Mouse (Mus musculus) heart, embryonic 14.5 days (tissue): ENCODE results near the gene Zbtb46. TPM values are rescaled to one million over a fixed set of nuclear protein-coding genes. Genes with fewer than 3 reads are reported as not detected.

Experiments
- ATAC-seq: fragments of 200-750 bp; cut with Nextera tagmentation; 2 replicates; pipeline ENCODE4 v1.8.0; 2017; ENCODE audit warnings: low read depth, moderate TSS enrichment; ENCODE audit not compliant: insufficient number of reproducible peaks, insufficient read depth, low FRiP score
- H3K27ac ChIP-seq, 2 experiments: fragments of 200-500 bp in 1 of 2; fragments of 300-500 bp in 1 of 2; sonication (generic) in 1 of 2; replicated peaks in 1 of 2; 2 replicates each; pipeline ENCODE4 v1.5.1; 2012 to 2014; ENCODE audit warnings: low read depth in 2 of 2, low read length in 2 of 2, control low read depth in 1 of 2, mild to moderate bottlenecking in 1 of 2, mixed read lengths in 1 of 2; ENCODE audit not compliant: control insufficient read depth in 1 of 2, insufficient read depth in 1 of 2
- H3K27me3 ChIP-seq: fragments of 300-500 bp; sonication (generic); 2 replicates; pipeline ENCODE4 v1.6.1; 2014; ENCODE audit warnings: mild to moderate bottlenecking, low read length, control low read depth; ENCODE audit not compliant: control insufficient read depth, insufficient read depth
- H3K36me3 ChIP-seq: fragments of 300-500 bp; sonication (generic); 2 replicates; pipeline ENCODE4 v1.6.1; 2014; ENCODE audit warnings: mild to moderate bottlenecking, control low read depth, low read length, mixed read lengths; ENCODE audit not compliant: control insufficient read depth, insufficient read depth
- H3K4me1 ChIP-seq, 2 experiments: fragments of 200-500 bp in 1 of 2; fragments of 300-500 bp in 1 of 2; sonication (generic) in 1 of 2; 2 replicates each; pipeline ENCODE4 v1.6.1; 2012 to 2014; ENCODE audit warnings: low read length in 2 of 2, control low read depth in 1 of 2, mixed read lengths in 1 of 2; ENCODE audit not compliant: control insufficient read depth in 2 of 2, insufficient read depth in 2 of 2
- H3K4me2 ChIP-seq: fragments of 300-500 bp; sonication (generic); 2 replicates; pipeline ENCODE4 v1.6.1; 2014; ENCODE audit warnings: mild to moderate bottlenecking, low read length
- H3K4me3 ChIP-seq, 2 experiments: fragments of 200-500 bp in 1 of 2; fragments of 300-500 bp in 1 of 2; sonication (generic) in 1 of 2; 2 replicates each; pipeline ENCODE4 v1.5.1; 2012 to 2014; ENCODE audit warnings: low read length in 2 of 2, mild to moderate bottlenecking in 2 of 2, control low read depth in 1 of 2, low read depth in 1 of 2, moderate library complexity in 1 of 2; ENCODE audit not compliant: control insufficient read depth in 1 of 2, insufficient read depth in 1 of 2
- H3K9ac ChIP-seq: fragments of 300-500 bp; sonication (generic); 2 replicates; pipeline ENCODE4 v1.6.1; 2014; ENCODE audit warnings: mild to moderate bottlenecking, low read length
- H3K9me3 ChIP-seq: fragments of 300-500 bp; sonication (generic); 2 replicates; pipeline ENCODE4 v1.6.1; 2016; ENCODE audit warnings: low read length, control low read depth; ENCODE audit not compliant: control insufficient read depth
- WGBS: fragments of 180-500 bp; shearing (Covaris S2); extraction: QIAGEN DNeasy Blood & Tissue Kit; methylation state at CpG from one replicate; pipeline ENCODE4 v1.1.7; 2014; 5-methylcytosine and 5-hydroxymethylcytosine counted together
- polyA plus RNA-seq: library from polyadenylated mRNA; unstranded; fragments of >200 nt; fragmentation: Nextera tagmentation; extraction: Ambion mirVana; gene quantifications from 2 replicates; pipeline ENCODE4 v1.2.1, GENCODE M21; 2014

Gene Zbtb46
- polyA plus RNA-seq, 1 experiment from 2014 or later = 8.8 TPM

DNA sequence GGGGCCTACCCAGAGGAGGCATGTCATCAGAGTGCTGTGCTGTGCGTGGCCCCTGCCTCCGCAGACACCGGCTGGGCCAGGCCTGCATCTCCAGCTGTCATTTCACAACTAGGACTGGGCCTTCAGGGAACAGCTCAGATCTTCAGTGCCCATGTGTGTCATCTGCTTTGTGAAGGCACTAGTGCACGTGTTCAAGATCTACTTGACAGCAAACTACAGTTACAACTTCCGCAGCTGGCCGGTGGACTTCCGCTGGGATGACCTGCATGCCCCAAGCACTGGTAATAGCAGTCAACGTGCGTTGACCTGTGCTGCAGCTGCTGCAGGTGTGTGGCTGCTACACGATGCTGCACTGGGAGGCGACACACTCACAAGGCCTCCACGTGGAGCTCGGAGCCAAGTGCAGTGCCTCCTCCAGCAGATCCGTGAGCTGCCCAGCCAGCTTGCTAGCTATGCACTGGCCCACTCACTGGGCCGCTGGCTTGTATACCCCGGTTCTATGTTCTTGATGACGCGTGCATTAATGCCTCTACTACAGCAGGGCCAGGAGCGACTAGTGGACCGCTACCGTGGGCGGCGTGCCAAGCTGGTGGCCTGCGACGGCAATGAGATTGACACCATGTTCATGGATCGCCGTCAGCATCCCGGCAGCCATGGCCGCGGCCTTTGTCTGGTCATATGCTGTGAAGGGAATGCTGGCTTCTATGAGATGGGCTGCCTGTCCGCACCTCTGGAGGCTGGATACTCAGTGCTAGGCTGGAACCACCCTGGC is 34.1 kb upstream of the Zbtb46 start, which contains the start of gene Abhd16b:
Abhd16b (plus strand) TSS at position 51 of the 772 bp plus-strand sequence.
- Histone ChIP-seq H3K27me3 (no peaks in the 10 kb centered on the region), H3K36me3 (no peaks in the 10 kb centered on the region), H3K9me3 (no peaks in the 10 kb centered on the region), H3K4me3 (no peak within 1 kb of the TSS), H3K4me1 (peaks cover 2 to 11% of the 10 kb centered on the region in 2 experiments; a peak in 3 of 4 replicates), H3K27ac (no peak within 1 kb of the TSS), H3K9ac (no peak within 1 kb of the TSS), H3K4me2 (no peak within 1 kb of the TSS)
- WGBS = 80% methylated on average over 31 of the region's 31 CpGs
- ATAC-seq = no peak

DNA sequence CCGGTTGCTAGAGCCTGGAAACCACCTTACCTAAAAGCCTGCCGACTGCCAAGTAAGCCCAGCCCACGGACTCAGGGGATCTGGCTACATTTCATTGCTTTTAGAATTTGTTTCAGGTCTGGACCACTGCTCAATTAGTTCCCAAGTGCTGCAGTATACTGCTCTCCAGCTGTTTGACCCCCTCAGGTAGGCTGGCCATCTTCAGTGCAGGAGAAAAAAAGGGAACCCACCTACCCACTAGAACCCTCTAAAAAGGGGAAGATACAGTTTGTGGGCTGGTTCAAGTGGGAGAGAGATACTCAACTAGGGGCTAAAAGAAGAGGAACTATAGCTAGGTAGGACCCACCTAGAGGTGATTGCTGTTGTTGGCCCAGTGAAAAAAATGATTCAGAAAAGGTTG is 33.0 kb upstream of the Zbtb46 start:
- H3K9ac ChIP-seq = no peak overlapping the region
- WGBS = 46% methylated on average over 3 of the region's 3 CpGs

DNA sequence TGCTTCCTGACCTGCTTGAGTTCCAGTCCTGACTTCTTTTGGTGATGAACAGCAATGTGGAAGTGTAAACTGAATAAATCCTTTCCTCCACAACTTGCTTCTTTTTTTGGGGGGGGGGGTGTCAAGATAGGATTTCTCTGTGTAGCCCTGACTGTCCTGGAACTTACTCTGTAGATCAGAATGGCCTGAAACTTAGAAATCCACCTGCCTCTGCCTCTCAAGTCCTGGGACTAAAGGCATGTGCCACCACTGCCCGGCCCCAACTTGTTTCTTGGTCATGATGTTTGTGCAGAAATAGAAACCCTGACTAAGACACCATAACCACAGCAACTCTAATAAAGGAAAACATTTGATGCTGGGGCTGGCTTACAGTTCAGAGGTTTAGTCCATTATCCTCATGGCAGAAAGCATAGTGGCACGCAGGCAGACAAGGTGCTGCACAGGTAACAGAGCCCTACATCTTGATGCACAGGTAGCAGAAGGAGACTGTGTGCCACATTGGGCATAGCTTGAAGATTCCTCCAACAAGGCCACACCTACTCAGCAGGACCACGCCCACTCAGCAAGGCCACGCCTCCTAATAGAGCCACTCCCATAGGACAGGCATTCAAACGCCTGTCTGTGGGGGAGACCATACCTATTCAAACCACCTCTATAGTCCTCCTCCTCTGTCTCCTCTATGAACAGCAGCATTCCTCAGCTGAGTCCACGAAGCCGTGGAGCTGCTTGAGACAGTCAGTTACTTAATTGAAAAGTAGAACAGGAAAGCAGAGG is 32.4 kb upstream of the Zbtb46 start:
- no peak overlapping the region for H3K27ac ChIP-seq
- H3K9ac ChIP-seq = no peak overlapping the region
- no peaks in the 10 kb centered on the region for H3K36me3 ChIP-seq
- H3K4me1 ChIP-seq = peaks cover 9 to 17% of the 10 kb centered on the region in 2 experiments
- no peak overlapping the region for H3K4me3 ChIP-seq
- ATAC-seq = no peak
- no peak overlapping the region for H3K4me2 ChIP-seq
- WGBS = 30% methylated on average over 7 of the region's 7 CpGs
- H3K27me3 ChIP-seq = no peaks in the 10 kb centered on the region
- no peaks in the 10 kb centered on the region for H3K9me3 ChIP-seq

More for the DNA sequence above, 33.0 kb upstream of the Zbtb46 start:
- H3K4me1 ChIP-seq = peaks cover 7 to 11% of the 10 kb centered on the region in 2 experiments
- H3K36me3 ChIP-seq = no peaks in the 10 kb centered on the region
- H3K4me2 ChIP-seq = no peak overlapping the region
- H3K27ac ChIP-seq = no peak overlapping the region
- ATAC-seq = no peak
- H3K27me3 ChIP-seq = no peaks in the 10 kb centered on the region
- no peaks in the 10 kb centered on the region for H3K9me3 ChIP-seq
- H3K4me3 ChIP-seq = no peak overlapping the region

DNA sequence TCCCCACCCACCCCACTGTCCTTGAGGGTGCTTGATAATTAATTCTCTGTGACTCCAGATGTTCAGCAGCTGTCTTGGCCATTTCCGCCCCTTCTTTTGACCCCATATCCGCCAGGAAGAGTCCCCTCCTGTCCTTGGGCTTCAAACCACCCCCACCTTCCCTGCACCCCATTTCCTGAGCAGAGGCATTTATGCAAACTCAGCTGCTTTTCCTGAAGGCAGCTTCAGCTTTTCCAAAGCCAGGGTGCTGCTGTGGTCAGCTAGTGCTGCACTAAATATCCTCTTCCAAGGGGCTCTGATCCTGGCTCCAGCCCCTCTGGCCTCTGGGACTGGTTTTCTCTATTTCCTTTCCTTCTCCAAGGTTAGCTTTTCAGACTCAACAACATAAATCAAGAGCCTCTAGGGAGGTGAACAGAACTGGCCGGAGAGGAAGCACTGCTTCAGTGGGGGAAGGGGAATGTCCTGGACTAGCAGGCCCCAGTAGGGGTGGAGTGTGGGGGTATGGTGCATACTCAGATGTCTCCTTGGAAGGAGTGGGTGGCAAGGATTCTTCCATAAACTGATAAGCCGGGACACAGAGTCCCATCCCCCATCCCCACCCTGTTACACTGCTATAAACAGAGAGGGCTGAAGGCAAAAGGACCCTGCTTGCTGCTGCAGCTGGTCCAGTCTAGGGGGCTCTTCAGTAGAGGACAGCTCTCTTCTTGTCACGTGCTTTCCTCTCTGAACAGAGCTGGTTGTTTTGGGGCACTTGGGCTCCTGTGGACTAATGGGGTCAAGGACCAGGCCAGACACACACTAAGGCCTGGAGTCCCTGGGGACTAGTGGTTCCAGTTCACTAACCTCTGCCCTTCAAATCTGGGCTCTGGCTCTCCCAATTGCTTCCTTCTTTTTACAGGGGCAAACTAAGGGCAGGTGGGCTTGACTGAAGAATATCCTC is 28.4 kb upstream of the Zbtb46 start:
- Histone ChIP-seq H3K9me3 (no peaks in the 10 kb centered on the region), H3K4me3 (no peak overlapping the region), H3K9ac (peak overlapping the region; percentile 30; the same call in 1 of the 2 replicates), H3K36me3 (no peaks in the 10 kb centered on the region), H3K4me2 (peak overlapping the region; percentile 6; the same call in 1 of the 2 replicates), H3K4me1 (peaks cover 9 to 19% of the 10 kb centered on the region in 2 experiments), H3K27ac (peak overlapping the region; percentile 64 to 70), H3K27me3 (no peaks in the 10 kb centered on the region)
- WGBS = 31% methylated on average over 5 of the region's 5 CpGs
- ATAC-seq = peak; percentile 29

DNA sequence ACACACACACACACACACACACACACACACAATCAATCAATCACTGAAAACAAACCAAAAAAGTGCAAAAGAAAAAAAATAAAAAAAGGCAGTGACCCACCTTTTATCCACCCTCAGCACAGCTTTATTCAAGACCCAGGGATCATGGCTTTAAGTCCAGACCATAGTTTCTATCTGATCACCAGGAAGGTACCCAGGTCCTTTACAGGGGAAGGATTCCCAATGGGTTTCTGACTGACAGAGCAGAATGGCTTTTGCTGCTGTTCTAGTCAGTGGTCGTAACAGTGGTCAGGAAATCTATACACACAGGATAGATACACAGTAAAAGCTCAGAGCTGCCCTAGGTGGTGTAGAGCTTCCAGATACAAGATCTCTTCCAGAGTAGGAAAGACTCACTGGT is 26.5 kb upstream of the Zbtb46 start:
- no peak overlapping the region for H3K4me2 ChIP-seq
- H3K36me3 ChIP-seq = no peaks in the 10 kb centered on the region
- H3K9me3 ChIP-seq = no peaks in the 10 kb centered on the region
- H3K27me3 ChIP-seq = no peaks in the 10 kb centered on the region
- H3K4me3 ChIP-seq = no peak overlapping the region
- WGBS = 21% methylated on average over 1 of the region's 1 CpGs
- no peak overlapping the region for H3K9ac ChIP-seq
- ATAC-seq = no peak
- no peak overlapping the region for H3K27ac ChIP-seq
- peaks cover 9 to 19% of the 10 kb centered on the region in 2 experiments for H3K4me1 ChIP-seq

DNA sequence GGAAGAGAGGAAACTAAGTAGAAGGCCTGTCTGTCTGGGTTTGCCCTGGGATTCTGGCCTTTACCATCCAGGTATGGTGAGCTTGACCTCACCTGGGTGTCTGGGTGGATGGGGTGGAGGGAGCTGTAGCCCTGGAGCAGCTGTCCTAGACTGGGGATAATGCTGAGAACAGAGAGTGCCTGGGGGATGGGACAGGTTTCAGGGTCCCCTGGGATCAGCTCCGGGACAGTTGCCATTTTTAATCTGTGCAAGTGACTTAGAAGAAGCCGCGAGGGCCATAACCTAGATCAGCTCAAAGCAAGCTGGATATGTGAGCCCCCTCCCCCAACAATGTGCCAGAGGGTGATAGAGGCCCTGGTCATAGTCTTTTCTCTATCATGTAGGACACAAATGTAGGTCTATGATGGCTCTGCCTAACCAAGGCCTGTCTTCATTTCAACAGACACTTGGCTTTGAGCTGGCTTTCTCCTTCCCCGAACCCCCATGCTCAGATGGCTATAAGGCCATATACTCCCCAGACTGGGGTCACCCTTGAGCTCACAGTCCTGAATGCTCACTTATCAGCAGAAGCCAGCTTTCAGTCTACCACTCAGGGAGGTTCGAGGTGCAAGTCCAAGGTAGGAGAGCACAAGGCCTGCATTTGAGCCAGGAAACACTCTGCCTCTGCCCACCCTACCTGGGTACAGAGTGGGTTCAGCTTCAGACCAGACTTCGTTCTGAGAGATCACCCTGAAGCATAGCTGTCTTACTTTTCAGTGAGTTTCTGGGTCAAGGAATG is 25.4 kb upstream of the Zbtb46 start:
- Histone ChIP-seq H3K4me2 (no peak overlapping the region), H3K4me1 (peaks cover 9 to 19% of the 10 kb centered on the region in 2 experiments), H3K9ac (no peak overlapping the region), H3K27ac (no peak overlapping the region), H3K27me3 (no peaks in the 10 kb centered on the region), H3K36me3 (no peaks in the 10 kb centered on the region), H3K4me3 (no peak overlapping the region), H3K9me3 (no peaks in the 10 kb centered on the region)
- WGBS = 81% methylated on average over 6 of the region's 6 CpGs
- no peak for ATAC-seq
